Mouse (Mus musculus) intestine, embryonic 14.5 days (tissue): ENCODE measurements around the gene Ucma. TPM values are rescaled to one million over a fixed set of nuclear protein-coding genes. Genes with fewer than 3 reads are reported as not detected.

Source experiments
- ATAC-seq: fragments of 200-750 bp; cut with Nextera tagmentation; replicated peaks from 2 replicates; pipeline ENCODE4 v1.8.0; 2017; ENCODE audit warnings: low read depth, moderate number of reproducible peaks, moderate TSS enrichment, moderate library complexity; ENCODE audit not compliant: low FRiP score, low TSS enrichment
- DNase-seq: peaks from one replicate; pipeline ENCODE4 v3.0.0-alpha.2; 2018; ENCODE audit warnings: low spot score
- H3K27ac ChIP-seq: fragments of 300-500 bp; sonication (generic); 2 replicates; pipeline ENCODE4 v1.5.1; 2014; ENCODE audit warnings: low read depth, mild to moderate bottlenecking, control low read depth
- H3K27me3 ChIP-seq: fragments of 300-500 bp; sonication (generic); replicated peaks from 2 replicates; pipeline ENCODE4 v1.6.1; 2014; ENCODE audit warnings: low read length, control low read depth; ENCODE audit not compliant: control insufficient read depth, insufficient read depth
- H3K36me3 ChIP-seq: fragments of 300-500 bp; sonication (generic); 2 replicates; pipeline ENCODE4 v1.6.1; 2014; ENCODE audit warnings: low read length, control low read depth; ENCODE audit not compliant: control insufficient read depth, insufficient read depth
- H3K4me1 ChIP-seq: fragments of 300-500 bp; sonication (generic); replicated peaks from 2 replicates; pipeline ENCODE4 v1.6.1; 2014; ENCODE audit warnings: low read length, control low read depth, mixed read lengths; ENCODE audit not compliant: control insufficient read depth, insufficient read depth
- H3K4me2 ChIP-seq: fragments of 300-500 bp; sonication (generic); 2 replicates; pipeline ENCODE4 v1.6.1; 2014; ENCODE audit warnings: low read length
- H3K4me3 ChIP-seq: fragments of 300-500 bp; sonication (generic); 2 replicates; pipeline ENCODE4 v1.5.1; 2014; ENCODE audit warnings: low read depth, low read length, control low read depth, mixed read lengths
- H3K9ac ChIP-seq: fragments of 300-500 bp; sonication (generic); 2 replicates; pipeline ENCODE4 v1.6.1; 2014; ENCODE audit warnings: mild to moderate bottlenecking, low read length
- H3K9me3 ChIP-seq: fragments of 300-500 bp; sonication (generic); 2 replicates; pipeline ENCODE4 v1.6.1; 2016; ENCODE audit warnings: low read length, control low read depth; ENCODE audit not compliant: control insufficient read depth
- WGBS: fragments of 180-500 bp; shearing (Covaris S2); extraction: QIAGEN DNeasy Blood & Tissue Kit; methylation state at CpG from one replicate; pipeline ENCODE4 v1.1.7; 2014; 5-methylcytosine and 5-hydroxymethylcytosine counted together
- polyA plus RNA-seq: library from polyadenylated mRNA; unstranded; fragments of >200 nt; fragmentation: Nextera tagmentation; extraction: Ambion mirVana; gene quantifications from 2 replicates; pipeline ENCODE4 v1.2.1, GENCODE M21; 2014

Gene Ucma
- polyA plus RNA-seq, 1 experiment from 2014 or later: not detected

DNA sequence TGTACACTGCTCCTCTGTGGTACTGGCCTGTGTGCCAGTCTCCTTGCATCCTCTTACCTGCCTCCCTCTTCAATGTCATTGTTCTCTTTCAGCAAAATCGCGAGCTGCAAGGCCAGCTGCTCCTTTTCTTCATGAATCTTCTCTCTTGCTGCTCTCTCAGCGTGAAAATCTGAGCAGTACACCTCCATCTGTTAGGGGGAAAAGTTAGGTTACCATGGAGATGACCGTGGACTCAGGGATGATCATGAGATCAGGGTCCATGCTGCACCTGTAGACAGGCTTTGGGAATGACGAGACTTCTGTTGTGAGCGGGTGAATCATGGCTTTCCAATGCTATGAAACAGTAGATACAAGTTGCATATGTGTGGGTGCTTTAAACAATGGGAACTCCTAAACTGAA is 51.1 kb downstream of the Ucma start:
- no peaks in the 10 kb centered on the region for H3K4me1 ChIP-seq
- H3K4me2 ChIP-seq: no peak overlapping the region
- no peaks in the 10 kb centered on the region for H3K36me3 ChIP-seq
- no peaks in the 10 kb centered on the region for H3K9me3 ChIP-seq
- ATAC-seq (no peak), DNase-seq (no peak)
- 78% methylated on average over 6 of the region's 6 CpGs for WGBS
- no peak overlapping the region for H3K27ac ChIP-seq
- no peaks in the 10 kb centered on the region for H3K27me3 ChIP-seq
- H3K9ac ChIP-seq: no peak overlapping the region
- H3K4me3 ChIP-seq: no peak overlapping the region

DNA sequence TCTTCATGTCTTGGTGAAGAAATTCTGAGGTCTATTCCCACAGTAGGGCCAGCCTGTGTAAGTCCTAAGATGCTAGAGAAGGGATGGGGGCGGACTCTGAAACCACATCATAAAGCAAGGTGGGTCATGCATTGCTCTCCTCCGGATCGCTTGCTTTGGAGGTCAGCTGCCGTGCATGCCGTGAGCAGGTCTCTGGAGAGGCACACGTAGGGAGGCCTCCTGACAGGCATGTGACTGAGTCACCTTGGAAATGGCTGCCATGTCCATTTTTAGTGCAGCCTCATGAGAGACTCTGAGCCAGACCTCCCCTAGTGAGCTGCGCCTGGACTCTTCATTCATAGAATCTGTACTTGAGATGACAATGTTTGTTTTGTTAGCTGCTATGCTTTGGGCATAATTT is 52.1 kb downstream of the Ucma start:
- H3K27me3 ChIP-seq: no peaks in the 10 kb centered on the region
- no peak overlapping the region for H3K9ac ChIP-seq
- no peak overlapping the region for H3K4me3 ChIP-seq
- no peak overlapping the region for H3K27ac ChIP-seq
- no peak for ATAC-seq
- no peak for DNase-seq
- H3K4me2 ChIP-seq: no peak overlapping the region
- H3K36me3 ChIP-seq: no peaks in the 10 kb centered on the region
- WGBS: 78% methylated on average over 7 of the region's 7 CpGs
- no peaks in the 10 kb centered on the region for H3K9me3 ChIP-seq
- H3K4me1 ChIP-seq: no peaks in the 10 kb centered on the region

DNA sequence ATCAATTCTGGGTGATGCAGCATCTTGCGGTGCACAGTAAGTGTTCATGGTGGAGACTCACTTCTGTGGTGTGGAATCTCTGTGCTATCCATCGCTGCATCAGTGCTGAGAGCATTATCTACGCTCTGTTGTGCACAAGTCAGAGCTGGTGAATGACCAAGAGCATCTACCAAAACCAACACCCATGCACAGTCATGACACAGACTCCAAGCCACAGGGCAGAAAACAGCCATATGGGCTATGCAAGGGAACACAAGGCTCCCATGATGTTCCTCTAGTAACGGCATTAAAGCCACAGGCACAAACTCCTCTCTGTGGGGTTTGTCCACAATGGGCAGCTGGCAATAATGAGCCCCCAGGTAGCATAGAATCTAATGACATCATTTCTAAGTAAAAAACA is 53.9 kb downstream of the Ucma start:
- DNase-seq (no peak), ATAC-seq (no peak)
- Histone ChIP-seq H3K4me2 (no peak overlapping the region), H3K27ac (no peak overlapping the region), H3K36me3 (no peaks in the 10 kb centered on the region), H3K9me3 (no peaks in the 10 kb centered on the region), H3K9ac (no peak overlapping the region), H3K4me3 (no peak overlapping the region), H3K4me1 (no peaks in the 10 kb centered on the region), H3K27me3 (no peaks in the 10 kb centered on the region)
- WGBS: 92% methylated on average over 4 of the region's 4 CpGs

DNA sequence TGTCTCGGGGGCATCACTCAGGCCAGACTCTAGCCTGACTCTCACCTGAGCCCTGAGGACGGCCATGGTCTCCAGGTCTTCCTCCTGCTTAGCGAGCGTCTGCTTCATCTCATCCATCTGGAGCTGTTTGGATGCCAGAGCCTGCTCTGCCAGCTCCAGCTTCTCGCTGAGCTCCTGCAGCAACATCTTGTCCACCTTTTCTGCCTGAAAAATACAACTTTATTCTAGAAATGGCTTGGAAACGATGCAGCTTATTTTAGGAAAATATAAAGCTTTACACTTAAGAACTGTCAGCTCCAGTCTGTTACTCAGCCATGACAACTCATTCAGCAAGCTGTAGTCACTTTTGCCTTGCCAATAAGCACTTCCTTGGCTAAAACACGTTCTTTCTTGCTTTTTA is 55.3 kb downstream of the Ucma start:
- no peaks in the 10 kb centered on the region for H3K4me1 ChIP-seq
- 73% methylated on average over 7 of the region's 7 CpGs for WGBS
- no peaks in the 10 kb centered on the region for H3K36me3 ChIP-seq
- H3K27me3 ChIP-seq: no peaks in the 10 kb centered on the region
- no peak overlapping the region for H3K4me2 ChIP-seq
- no peak overlapping the region for H3K4me3 ChIP-seq
- H3K9me3 ChIP-seq: no peaks in the 10 kb centered on the region
- DNase-seq: no peak
- no peak for ATAC-seq
- no peak overlapping the region for H3K27ac ChIP-seq
- H3K9ac ChIP-seq: no peak overlapping the region

- H3K9ac ChIP-seq: no peak overlapping the region
- DNase-seq: no peak
- H3K9me3 ChIP-seq: no peaks in the 10 kb centered on the region
- H3K27me3 ChIP-seq: no peaks in the 10 kb centered on the region
- H3K4me3 ChIP-seq: no peak overlapping the region
- no peaks in the 10 kb centered on the region for H3K4me1 ChIP-seq
- no peak overlapping the region for H3K4me2 ChIP-seq
- 60% methylated on average over 5 of the region's 5 CpGs for WGBS
- H3K36me3 ChIP-seq: no peaks in the 10 kb centered on the region
- no peak overlapping the region for H3K27ac ChIP-seq
- no peak; the same call in 1 of the 2 replicates for ATAC-seq
These were observed 56.7 kb downstream of the Ucma start for GRCm38 (mm10) chr2:5032665-5033064.

DNA sequence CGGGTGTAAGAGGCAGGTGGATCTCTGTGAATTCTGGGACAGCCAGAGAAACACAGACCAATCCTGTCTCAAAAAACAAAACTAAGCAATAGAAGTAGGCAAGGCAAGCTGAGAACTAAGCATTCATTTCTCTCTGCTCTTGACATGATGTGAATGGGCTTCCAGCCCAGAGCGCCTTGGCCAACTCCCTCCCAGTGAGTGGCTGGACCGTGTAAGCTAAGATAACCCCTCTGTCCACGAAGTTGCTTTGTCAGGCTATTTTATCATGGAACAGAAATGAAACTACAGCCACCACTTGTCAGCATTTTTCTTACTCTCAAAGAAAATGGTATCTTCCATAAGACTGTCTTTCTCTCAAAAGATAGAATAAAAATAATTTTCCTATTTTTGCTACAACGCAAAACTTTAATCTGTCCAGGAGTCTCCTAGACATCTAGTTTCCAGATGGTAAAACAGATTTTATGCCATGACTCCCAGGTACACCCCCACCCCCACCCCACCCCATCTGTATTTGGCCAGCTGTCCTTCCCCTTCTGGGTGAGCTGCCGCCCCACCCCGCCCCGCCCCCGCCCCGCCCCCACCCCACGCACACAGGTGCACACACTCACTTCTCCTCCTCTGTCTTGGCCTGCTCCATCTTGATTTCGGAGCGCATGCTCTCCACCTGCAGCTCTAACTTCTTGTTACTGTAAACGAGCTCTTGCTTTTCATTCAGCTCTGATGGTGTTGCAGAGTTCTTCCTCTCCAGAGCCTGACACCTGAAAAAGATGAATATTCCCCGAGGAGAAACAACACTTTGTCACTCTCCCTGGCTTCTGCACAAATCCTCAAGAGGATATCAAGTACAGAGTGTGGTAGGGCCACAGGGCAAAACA is 57.9 kb downstream of the Ucma start:
- no peak for ATAC-seq
- Histone ChIP-seq H3K36me3 (no peaks in the 10 kb centered on the region), H3K4me3 (no peak overlapping the region), H3K4me2 (no peak overlapping the region), H3K9me3 (no peaks in the 10 kb centered on the region), H3K9ac (no peak overlapping the region), H3K27me3 (no peaks in the 10 kb centered on the region), H3K27ac (no peak overlapping the region), H3K4me1 (no peaks in the 10 kb centered on the region)
- WGBS: 70% methylated on average over 15 of the region's 15 CpGs
- DNase-seq: no peak

DNA sequence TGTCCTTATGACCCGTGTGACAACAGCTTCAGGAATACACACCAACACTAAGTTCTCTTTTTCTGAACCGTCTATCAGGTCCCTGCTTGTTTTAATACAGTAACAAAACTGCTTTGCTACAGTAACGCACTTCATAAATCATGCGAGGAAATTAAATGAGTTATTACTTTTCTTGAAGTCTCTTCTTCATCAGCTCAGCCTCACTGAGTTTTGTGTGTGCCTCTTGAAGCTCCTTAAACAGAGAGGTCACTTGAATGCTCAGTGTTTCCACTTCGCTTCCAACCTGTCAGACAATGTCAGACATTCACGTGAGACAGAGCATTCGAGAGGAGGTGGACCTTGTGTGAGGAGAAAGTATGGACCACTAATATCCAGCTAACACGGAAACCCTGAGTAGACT is 58.9 kb downstream of the Ucma start:
- ATAC-seq (no peak), DNase-seq (no peak)
- Histone ChIP-seq H3K9ac (no peak overlapping the region), H3K4me2 (no peak overlapping the region), H3K9me3 (no peaks in the 10 kb centered on the region), H3K36me3 (no peaks in the 10 kb centered on the region), H3K27ac (no peak overlapping the region), H3K4me3 (no peak overlapping the region), H3K27me3 (no peaks in the 10 kb centered on the region), H3K4me1 (no peaks in the 10 kb centered on the region)
- WGBS: 83% methylated on average over 8 of the region's 8 CpGs

DNA sequence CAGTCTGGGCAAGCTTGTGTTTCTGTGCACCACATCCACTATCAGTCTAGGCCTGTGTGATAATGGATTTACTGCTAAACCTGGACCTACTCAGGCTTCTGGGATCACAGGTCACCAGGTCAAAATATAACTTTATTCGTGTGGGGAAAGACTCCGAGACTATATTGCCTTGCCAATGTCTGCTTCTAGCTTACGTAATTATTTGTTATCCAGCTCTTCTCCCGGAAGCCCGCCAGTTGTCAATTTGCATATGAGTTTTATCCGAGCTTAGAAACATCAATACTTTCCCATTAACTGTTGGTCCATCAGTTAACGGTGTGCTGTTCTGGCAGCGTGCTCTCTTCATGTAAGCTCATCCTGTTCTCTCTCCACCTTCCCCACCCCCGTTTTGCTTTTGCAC is 59.3 kb downstream of the Ucma start:
- ATAC-seq (no peak), DNase-seq (no peak)
- no peaks in the 10 kb centered on the region for H3K27me3 ChIP-seq
- no peaks in the 10 kb centered on the region for H3K4me1 ChIP-seq
- no peak overlapping the region for H3K4me2 ChIP-seq
- H3K36me3 ChIP-seq: no peaks in the 10 kb centered on the region
- H3K9me3 ChIP-seq: no peaks in the 10 kb centered on the region
- 78% methylated on average over 9 of the region's 9 CpGs for WGBS
- H3K4me3 ChIP-seq: no peak overlapping the region
- no peak overlapping the region for H3K27ac ChIP-seq
- H3K9ac ChIP-seq: no peak overlapping the region
